Mouse (Mus musculus): ENCODE data around the gene AY761184. TPM values are rescaled to one million over a fixed set of nuclear protein-coding genes. Genes with fewer than 3 reads are reported as not detected.
"Not testable (repeated sequence)": the region's sequence is repeated elsewhere in the genome, so short reads cannot be mapped to it uniquely, and the experiment has no call there.

AY761184 gene
- total RNA-seq (2021), result not detected

GRCm38 (mm10) chr8:21703545-21703944 is at the start of gene AY761184:
AY761184 (minus strand) TSS chr8:21703645.
- not testable (repeated sequence) for DNase-seq (ENCODE audit: extremely low spot score in 1 of 2, low spot score in 1 of 2)

GRCm38 (mm10) chr8:21665497-21665896 is 37.9 kb downstream of the AY761184 start, which contains the start of gene Defa34:
Defa34 (plus strand) TSS chr8:21665797.
- not testable (repeated sequence) for DNase-seq (ENCODE audit: extremely low spot score in 1 of 2, low spot score in 1 of 2)

GRCm38 (mm10) chr8:21655480-21655879 is 48.0 kb downstream of the AY761184 start, which contains the start of gene Defa17:
Defa17 (plus strand) TSS chr8:21655780.
- DNase-seq (ENCODE audit: extremely low spot score in 1 of 2, low spot score in 1 of 2), result not testable (repeated sequence)

Other genes with a start within 250 kb of the AY761184 start
- gene Gm7849, start 247.1 kb downstream of the AY761184 start, total RNA-seq (2021), result not detected
- gene Defa20, start 194.4 kb downstream of the AY761184 start, total RNA-seq (2021), result not detected
- gene Defa32, start 174.6 kb downstream of the AY761184 start, total RNA-seq (2021), result not detected
- gene Defa37, start 138.3 kb downstream of the AY761184 start, total RNA-seq (2021), result not detected
- gene Defa28, start 120.6 kb downstream of the AY761184 start, total RNA-seq (2021), result not detected
- not detected for gene Gm7861, start 109.1 kb downstream of the AY761184 start, total RNA-seq (2021)
- not detected for gene Defa26, start 85.5 kb downstream of the AY761184 start, total RNA-seq (2021)
- not detected for gene Defa17, start 47.9 kb downstream of the AY761184 start, total RNA-seq (2021)
- not detected for gene Defa34, start 37.8 kb downstream of the AY761184 start, total RNA-seq (2021)
- not detected for gene Defa24, start 30.8 kb upstream of the AY761184 start, total RNA-seq (2021)
- not detected for gene Defb50, start 119.9 kb upstream of the AY761184 start, total RNA-seq (2021)
- gene Defb2, start 136.3 kb upstream of the AY761184 start, total RNA-seq (2021), result not detected
- gene Defb10, start 155.3 kb upstream of the AY761184 start, total RNA-seq (2021), result not detected
- not detected for gene Defb9, start 181.8 kb upstream of the AY761184 start, total RNA-seq (2021)
- 1 to 10 TPM in 1 of 2 experiments, not detected in 1; 1.9 TPM for gene Defb11, start 202.8 kb upstream of the AY761184 start, total RNA-seq (2021)
- not detected for gene Defb15, start 229.1 kb upstream of the AY761184 start, total RNA-seq (2021)
- not detected for gene Defb35, start 234.7 kb upstream of the AY761184 start, total RNA-seq (2021)
- gene Defb13, start 243.1 kb upstream of the AY761184 start, total RNA-seq (2021), result not detected

All from layer of hippocampus, postnatal 25 days (tissue).